Mouse (Mus musculus) heart, postnatal 36 days (tissue): ENCODE data around the gene Nub1. TPM values are rescaled to one million over a fixed set of nuclear protein-coding genes. Genes with fewer than 3 reads are reported as not detected.
A peak's percentile ranks its signal among the peaks of the same experiment; 100 is the strongest.
"Not testable (repeated sequence)": the region's sequence is repeated elsewhere in the genome, so short reads cannot be mapped to it uniquely, and the experiment has no call there.

Experiments
- DNase-seq, 2 experiments: peaks; one replicate each; pipeline ENCODE4 v3.0.0; 2021 to 2022
- intact Hi-C: fragments of 180-260 bp; cut with DNase I; formaldehyde crosslinking; loops from one replicate; pipeline ENCODE4 v1.15.1; 2025
- total RNA-seq, 2 experiments: library from RNA; stranded (reverse); gene quantifications; 2 replicates each; pipeline ENCODE4 v1.2.3; 2021

Gene Nub1
- total RNA-seq, 2 experiments from 2014 or later = 38.0 to 39.3 TPM

DNA sequence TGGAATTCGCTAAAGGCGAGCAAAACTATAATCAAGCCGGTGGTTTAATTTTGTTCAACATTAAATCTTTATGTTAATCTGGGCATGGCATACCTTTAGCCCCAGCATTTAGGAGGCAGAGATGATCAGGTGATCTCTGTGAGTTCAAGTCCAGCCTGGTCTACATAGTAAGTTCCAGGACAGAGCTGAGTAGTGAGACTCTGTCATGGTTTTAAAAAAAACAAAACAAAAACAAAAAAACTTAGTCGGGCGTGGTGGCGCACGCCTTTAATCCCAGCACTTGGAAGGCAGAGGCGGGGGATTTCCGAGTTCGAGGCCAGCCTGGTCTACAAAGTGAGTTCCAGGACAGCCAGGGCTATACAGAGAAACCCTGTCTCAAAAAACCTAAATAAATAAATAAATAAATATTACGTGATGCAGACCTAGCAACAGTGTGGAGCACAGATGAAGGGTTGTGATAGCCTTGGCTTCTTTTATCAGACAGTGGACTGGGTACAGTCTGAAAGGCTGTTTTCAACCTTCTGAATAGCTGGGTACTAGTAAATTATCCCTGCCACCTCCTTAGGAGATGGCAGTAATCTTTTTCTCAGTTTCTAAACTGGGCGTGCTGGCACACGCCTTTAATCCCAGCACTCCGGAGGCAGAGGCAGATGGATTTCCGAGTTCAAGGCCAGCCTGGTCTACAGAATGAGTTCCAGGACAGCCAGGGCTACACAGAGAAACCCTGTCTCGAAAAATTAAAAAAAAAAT lies 1.5 kb downstream of the Nub1 start:
- intact Hi-C loops = loop anchor here (1.0 to 2.0 kb wide), 2 partner anchors 63 to 154 kb away; no protein-coding TSS in a partner anchor
- DNase-seq = not testable (repeated sequence)

DNA sequence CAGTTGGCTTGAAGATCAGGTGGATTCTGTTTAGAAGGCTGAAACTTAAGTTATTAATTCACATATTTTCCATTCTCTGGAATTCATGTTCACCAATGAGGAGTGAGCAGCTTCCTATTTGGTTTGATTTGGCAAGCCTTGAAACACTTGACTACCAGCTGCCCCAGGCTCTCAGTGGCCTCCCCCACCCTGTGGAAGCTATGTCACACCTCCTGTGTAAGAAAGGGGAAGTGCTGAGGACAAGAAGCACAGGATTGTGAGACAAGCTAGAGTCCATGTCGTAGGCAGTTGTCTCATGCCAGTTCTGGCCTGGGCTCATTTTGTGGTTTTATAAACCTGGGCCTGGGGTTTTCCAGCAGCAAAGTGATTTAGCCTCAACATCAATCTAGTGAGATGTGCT lies 2.4 kb downstream of the Nub1 start:
- DNase-seq = no peak
- intact Hi-C loops = loop anchor here (2.0 kb wide), 1 partner anchor 153 kb away; no protein-coding TSS in a partner anchor

DNA sequence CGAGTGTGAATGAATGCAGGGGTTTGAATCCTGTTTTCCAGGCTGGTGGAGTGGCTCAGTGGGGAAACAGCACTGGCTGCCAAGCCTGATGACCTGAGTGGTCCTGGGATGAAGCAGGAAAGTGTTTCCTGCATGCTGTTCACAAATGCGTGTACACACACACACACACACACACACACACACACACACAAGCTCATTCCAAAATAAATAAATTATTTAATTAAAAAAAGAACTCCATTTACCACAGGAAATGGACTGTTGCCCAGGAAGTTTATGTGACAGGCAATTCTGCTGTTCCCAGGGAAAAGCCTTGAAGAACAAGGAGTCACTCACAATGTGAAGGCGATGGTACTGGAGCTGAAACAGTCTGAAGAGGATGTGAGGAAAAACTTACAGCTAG lies 11.4 kb downstream of the Nub1 start:
- no peak for DNase-seq
- intact Hi-C loops = no loop called here

DNA sequence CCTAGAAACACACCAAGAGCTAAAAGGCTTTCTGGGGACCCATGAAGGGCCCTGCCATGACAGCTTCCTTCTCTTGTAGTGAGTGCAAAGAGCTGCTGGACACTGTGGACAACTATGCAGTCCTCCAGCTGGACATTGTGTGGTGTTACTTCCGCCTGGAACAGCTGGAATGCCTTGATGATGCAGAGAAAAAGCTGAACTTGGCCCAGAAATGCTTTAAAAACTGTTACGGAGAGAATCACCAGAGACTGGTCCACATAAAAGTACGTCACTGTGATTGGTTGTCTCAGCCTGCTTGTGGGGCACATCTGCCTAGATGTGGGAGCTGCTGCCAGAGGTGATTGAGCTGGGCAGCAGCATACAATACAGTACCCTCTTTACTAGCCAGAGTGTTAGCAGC lies 15.9 kb downstream of the Nub1 start:
- DNase-seq = no peak
- intact Hi-C loops = loop anchor here (5.0 kb wide), 1 partner anchor 36 kb away; no protein-coding TSS in a partner anchor

DNA sequence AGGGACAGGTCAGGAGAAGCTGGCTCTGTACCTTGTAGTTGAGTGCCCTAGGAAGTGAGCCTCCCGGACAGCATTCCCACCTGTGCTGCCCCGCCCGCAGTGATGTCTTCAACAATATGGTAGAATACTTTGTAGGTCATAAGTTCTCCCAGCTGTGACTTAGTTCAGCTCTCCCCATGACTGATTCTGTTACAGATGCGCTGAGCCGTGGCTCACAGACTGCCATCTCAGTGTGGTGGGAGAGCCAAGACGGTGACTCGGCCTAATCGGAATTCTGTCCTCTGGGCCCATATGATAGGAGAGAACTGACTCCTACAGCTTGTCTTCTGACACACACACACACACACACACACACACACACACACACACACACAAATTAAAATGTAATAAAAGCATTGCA lies 19.3 kb downstream of the Nub1 start:
- intact Hi-C loops = loop anchor here (5.0 kb wide), 1 partner anchor 33 kb away; no protein-coding TSS in a partner anchor
- DNase-seq = no peak

DNA sequence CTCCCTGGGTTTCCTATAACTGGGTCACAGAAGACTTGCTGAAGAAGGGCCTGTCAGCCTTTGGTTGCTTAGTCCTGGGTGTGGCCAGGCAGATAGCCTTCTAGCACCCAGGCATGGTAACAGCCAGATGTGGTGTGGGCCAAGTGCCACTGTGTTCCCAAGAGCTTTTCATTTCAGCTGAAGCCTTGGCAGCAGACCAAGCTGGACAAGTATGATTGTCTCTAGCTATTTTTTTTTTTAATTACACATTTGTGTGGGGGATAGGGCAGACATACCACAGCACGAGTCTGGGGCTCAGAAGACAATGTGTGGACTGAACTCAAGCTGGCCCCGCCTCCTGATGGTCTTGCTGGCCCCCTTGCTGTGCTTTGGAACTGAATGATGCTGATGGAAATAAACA lies 24.6 kb downstream of the Nub1 start:
- DNase-seq = peak; percentile 41 to 58
- intact Hi-C loops = no loop called here

DNA sequence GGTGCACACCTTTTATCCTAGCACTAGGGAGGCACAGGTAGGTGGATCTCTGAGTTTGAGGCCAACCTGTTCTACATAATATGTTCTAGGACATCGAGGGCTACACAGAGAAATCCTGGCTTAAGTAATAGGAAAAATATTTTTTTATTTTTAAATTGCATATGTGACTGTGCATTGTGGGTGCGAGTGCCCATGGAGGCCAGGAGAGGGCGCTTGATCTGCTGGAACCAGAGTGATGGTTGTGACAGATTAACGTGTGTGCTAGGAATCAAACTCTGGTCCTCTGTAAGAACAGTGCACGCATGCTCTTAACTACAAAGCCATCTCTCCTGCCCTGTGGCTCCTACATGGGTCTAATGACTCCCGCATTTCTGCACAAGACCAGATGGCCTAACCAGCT lies 26.3 kb downstream of the Nub1 start:
- intact Hi-C loops = no loop called here

DNA sequence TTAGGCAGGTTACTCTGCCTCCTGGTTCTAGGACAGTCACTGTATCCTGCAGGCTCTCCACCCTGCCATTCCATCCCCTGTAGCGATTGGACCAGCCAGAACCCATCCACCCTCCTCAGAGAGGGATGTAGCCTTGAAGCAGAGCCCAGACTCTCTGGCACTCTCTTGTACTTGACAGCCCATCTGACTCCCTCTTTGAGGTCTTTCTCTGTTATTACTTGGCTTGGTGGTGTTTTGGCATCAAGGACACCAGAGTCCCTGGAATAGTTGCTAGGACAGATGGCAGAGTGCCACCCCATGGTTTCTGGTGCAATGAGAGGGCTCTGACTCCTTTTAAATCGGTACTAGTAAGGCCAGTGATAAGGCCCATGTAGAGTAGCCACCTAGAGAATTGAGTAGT lies 27.9 kb downstream of the Nub1 start:
- intact Hi-C loops = no loop called here
- peak in 1 of 2 experiments; percentile 26 for DNase-seq

More for the DNA sequence above, 26.3 kb downstream of the Nub1 start:
- no peak for DNase-seq

DNA sequence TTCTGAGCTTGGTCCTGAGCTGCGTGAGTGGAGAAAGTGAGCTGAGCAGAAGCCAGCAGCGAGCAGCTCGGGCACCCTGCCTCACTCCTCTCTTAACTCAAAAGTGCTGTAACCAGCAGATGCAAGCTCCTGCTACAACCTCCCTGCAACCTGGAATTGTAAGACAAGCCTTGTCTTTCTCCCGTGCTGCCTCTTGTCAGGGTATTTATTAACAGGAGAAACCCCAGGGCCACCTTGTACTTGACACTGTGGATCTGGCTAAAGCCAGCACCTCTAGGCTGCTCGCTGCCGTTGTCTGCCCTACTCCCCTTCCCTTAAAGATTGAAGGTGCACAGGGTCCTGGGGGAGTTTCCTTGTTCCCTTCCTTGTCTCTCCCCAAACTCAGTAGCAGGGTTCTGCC lies 28.7 kb downstream of the Nub1 start:
- no peak for DNase-seq
- intact Hi-C loops = no loop called here

DNA sequence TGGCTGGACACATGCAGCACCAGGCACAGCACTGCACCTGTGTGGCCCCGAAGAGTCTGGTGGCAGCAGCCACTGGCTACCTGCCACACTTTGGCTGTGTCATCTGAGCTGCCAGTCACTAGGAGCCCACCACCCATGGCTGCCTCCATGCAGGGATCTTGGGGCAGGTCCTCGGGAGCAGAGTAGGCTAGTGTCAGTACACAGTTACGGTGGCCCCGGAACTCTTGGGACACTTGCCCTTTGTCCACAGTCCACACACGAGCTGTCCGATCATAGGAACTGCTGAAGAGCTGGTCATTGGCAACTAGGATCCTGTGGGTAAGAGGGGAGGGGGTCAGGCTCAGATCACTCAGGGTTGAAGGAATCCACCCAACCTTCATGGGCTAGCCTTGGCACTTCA lies 32.7 kb downstream of the Nub1 start:
- intact Hi-C loops = no loop called here
- DNase-seq = no peak

DNA sequence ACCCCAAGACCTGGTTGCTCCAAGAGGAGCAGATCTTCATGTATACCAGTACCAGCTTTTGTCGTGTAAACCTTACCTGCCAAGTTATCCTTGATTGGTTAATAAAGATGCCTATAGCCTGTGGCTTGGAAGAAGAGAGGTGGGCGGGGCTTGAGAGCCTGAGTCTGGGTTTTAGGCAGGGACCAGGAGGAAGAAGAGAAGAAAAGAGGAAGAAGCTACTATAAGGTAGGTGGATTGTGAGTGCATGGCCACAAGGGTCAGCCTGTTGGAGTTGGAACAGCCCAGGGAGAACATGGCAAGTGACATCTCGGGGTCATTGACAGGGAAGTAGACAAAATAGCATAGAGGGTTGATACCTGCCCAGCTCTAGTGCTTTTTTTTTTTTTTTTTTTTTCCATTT lies 34.5 kb downstream of the Nub1 start:
- intact Hi-C loops = no loop called here
- no peak for DNase-seq

DNA sequence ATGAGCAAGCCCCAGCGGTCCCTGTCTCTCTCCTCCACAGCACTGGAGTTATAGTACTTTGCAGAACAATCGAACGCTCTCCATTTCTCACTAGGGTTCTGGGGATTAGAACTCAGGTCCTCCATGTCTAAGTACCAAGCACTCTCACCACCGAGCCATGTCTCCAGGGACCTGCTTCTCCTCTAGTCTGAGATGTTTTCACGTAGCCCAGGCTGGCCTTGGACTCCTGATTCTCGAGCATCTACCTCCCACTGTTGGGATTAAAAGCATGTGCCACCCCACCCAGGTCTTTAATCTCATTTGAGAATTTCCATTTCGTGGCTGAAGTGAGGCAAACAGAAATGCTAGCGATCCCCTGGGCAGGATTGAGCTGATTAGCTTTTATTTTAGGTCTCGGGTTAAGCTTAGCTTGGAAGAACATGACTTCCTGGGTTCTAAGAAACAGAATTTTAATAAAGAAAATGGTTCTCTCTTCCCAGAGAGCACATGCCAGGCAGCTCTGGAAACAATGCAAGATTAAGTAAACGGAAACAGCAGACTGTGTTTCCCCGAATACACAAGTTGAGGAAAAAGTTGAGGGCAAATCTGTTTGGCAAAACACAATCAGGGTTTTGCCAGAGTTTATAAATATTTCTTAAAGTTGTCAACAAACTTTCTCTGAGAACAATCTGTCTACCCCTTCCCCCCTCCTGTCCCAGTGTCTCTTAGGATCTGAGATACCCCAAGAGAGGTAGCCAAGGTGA lies 38.4 kb downstream of the Nub1 start:
- no peak for DNase-seq
- intact Hi-C loops = no loop called here

DNA sequence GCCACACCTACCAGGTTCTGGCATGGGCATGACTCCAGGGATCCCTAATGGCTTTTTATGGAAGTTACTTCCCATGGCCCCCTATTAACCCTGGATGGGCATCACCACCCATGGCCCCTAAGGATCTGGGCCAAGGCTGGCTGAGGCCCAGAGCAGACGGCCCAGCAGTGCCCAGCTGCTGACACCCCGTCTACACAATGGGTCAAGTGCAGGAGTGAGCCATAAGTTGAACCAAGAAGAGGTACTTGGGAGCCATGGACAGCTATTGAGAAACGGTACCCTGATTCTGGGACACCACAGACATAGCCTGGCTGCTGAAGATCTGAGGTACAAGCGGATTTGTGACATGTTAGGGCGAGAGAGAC lies 38.9 kb downstream of the Nub1 start:
- intact Hi-C loops = no loop called here
- DNase-seq = no peak

DNA sequence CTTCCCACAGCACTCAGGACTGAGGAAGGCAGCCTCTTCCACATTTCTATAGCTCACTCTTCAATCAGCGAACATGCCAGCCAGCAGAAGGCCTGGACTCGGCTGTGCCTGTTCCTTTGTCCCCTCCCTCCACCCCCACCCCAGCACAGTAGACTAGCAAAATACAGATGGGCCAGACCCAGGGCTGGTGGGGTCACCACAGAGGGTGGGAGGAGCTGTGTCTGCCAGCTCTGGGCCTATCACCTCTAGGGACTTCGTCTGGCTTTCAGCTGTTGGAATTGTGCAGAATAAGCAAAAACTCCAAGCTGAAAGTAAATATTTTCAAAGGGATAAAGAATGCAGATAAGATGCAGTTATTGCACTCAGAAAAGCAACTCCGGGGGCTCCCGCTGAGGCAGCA lies 39.5 kb downstream of the Nub1 start:
- DNase-seq = no peak
- intact Hi-C loops = no loop called here

DNA sequence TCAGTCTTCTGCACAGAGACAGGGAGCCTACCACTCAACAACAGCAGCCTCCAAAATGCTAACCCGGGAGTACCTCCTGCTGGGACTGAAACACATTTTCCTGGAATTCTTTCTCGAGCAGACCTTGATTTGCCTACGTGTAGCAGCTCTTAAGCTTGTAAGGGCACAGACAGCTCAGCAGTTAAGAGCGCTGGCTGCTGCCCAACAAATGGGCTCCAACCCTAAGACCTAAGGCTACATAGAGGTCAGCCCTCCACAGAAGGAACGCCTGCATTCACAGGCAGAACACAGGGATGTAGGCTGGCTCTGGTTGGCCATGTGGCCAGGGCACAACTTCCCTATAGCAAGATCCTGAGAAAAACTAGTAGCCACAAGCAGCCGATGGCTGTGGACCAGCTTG lies 40.6 kb downstream of the Nub1 start:
- intact Hi-C loops = no loop called here
- DNase-seq = no peak

DNA sequence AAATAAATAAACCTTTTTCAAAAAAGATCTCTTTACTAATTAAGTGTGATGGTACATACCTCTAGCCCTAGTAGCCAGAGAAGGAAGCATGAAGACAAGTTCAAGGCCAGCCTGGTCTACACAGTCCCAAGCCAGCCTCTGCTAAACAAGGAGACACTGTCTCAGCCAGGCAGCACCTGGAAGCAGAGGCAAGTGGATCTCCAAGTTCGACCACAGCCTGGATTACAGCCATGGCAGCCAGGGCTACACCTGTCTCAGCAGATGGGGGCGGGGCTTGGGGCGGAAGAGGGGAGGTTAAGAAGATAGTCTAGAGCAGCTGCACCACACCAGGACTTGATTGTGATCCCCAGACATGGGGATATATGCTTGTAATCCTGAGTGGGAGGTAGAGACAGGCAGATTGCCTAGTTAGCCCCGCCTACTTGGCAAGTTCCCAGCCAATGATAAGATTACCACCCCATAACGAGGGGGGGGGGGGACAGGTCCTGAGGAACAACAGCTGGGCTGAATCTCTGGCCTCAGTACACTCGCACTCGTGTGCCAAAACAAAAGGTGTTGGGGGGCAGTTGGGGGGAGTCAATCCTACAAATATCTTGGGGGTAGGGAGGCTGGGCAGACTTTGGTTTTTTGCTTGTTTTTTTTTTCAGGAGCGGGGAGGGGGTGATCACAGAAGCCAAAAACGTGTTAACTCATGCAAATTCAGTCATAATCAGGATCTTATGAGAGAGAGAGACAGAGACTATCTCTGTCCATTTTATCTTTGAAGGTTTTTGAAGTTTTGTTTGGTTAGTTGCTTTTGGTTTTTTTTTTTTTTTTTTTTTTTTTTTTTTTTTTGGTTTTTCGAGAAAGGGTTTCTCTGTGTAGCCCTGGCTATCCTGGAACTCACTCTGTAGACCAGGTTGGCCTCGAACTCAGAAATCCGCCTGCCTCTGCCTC lies 41.8 kb downstream of the Nub1 start:
- intact Hi-C loops = no loop called here
- peak in 1 of 2 experiments; percentile 24 for DNase-seq

DNA sequence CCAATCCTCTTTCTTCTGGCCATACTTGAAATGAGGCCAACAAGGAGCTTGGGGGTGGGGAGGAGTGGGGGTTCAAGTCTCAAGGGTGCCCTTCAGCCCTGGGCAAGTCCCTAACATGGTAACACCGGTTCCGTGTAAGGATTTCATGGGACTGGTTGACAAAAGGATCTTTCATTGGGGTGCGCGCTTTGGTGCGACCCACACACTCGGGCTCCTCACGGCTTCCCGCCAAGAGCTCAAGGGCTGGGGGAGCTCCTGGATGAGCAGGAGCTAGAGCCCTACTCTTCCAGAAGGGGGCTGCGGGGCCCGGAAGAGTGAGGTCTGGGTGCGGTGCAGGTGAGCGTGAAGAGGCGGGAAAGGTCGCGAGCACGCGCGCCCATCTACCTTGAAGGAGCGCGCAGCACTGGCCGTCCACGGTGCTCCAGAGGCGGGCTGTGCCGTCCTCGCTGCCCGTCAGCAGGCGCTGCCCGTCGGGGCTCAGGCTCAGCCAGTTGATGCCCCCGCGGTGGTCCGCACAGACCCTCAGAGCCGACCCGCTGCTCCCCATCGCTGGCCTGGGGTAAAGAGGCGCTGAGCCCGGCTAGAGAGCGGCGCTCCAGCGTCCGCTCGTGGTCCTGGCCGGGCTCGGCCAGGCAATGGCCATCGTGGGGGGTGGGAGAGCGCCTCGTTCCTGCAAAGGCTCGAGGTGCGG lies 44.6 kb downstream of the Nub1 start:
- DNase-seq = no peak
- intact Hi-C loops = no loop called here

DNA sequence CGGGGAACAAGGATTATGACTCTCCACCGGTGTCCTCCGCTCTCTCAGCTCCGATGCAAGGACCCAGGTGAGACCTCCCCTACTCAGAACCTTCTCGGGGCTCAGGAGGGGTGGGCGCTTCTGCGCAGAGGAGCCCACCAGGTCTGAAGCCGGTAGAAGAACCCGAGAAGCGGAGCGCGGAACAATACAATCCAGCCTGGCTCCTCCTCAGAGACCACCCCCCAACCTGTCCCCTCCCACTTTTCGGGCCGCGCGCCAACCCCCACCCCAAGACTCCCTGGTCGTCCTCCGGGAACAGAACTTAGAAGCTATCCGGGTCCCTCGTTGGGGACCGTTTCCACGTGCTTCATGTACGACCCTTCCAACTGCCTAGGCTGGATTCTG lies 45.1 kb downstream of the Nub1 start, which contains the start of gene Wdr86:
Gene Wdr86, minus strand, starts transcription at position 240 of the 384 bp plus-strand sequence.
- DNase-seq = no peak
- intact Hi-C loops = no loop called here

DNA sequence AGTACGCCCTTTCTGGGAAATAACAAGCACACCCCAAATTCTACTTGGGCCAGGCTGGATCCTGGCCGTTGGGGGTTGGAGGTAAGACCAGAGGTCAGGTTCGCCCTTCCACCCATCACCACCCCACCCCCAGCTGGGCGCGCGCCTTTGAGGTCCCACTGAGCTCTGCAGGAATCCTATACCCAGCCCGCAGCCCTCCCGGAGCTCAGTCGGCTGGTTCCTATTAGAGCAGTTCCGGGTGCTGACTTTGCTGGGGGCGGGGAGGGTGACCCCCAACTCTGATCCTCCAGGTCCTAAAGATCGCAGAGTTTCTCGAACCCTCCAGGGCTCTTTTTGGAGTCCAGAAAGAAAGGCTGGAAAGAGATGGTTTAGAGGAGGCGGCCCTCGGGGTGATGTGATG lies 45.7 kb downstream of the Nub1 start:
- DNase-seq = no peak
- intact Hi-C loops = no loop called here

DNA sequence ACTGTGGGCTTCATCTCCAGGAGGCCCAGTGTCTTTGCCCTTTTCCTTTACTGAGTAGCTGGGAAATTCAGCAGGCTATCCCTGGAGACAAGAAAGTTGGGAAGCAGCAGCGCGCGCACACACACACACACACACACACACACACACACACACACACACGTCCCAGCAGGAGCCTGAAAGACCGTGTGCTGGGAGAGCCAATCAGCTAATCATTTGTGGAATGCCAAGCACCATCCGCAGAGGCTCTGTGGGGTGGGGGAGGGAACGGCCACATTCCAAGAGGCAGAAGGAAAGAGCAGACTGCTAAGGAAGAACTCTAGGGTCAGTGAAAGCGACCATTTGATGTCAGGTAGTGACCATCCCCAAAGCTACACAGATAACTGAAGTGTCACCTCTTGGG lies 47.8 kb downstream of the Nub1 start:
- no peak for DNase-seq
- intact Hi-C loops = no loop called here
